Comparison of ENCODE assay signal across 21 mouse cellular contexts in the genomic region with DNA sequence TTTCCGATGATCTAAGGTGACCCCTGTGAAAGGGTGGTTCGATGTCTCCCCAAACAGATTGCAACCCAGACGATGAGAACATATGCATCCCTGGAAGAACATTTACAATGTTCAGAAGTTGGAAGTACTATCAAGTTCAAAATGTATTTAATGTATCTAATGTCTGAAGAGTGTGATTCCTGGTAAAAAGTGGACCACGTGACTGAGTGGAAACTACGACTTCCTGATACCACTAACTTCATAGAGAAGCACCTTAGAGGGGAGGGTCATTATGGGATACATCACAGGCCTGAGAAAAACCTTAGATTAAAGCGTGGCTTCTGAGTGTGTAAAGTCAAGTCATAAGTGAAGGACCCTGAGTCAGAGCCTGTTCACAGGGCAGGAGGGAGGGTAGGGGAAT.
DNase-seq lines count a peak whose midpoint lies in the region; ATAC-seq and TF ChIP-seq lines count a peak whose summit lies in the region.
"Had no signal": no experiment of that assay in that cellular context is flagged by ENCODE, and none has a peak within 500 bp of the region (broad histone marks: within the 10 kb centered on the region; RNA-seq: fewer than 3 reads in every experiment).

No protein-coding gene starts in this region.

- no peak overlapping the region for H3K9ac ChIP-seq in liver, postnatal 0 days (replicated peaks)
- no peak overlapping the region for H3K9ac ChIP-seq in liver, embryonic 11.5 days (ENCODE audit: low read depth, low read length)
- H3K9ac ChIP-seq in CH12.LX (ENCODE audit: insufficient read depth, low read depth): peak overlapping the region; percentile 52
- H3K9ac ChIP-seq: embryonic facial prominence, embryonic 12.5 days; forebrain, embryonic 13.5 days; forebrain, embryonic 15.5 days; forebrain, postnatal 0 days had no signal

- in situ Hi-C loops in CH12.LX (cut with MboI; ENCODE audit: low pct_ligation_motif_present, low pct_unique_long_range_greater_than_20kb, low sequenced_read_pairs): no loop called here

- ATAC-seq in liver, postnatal 0 days: no peak
- no peak for ATAC-seq in liver, embryonic 11.5 days (replicated peaks; ENCODE audit: low FRiP score)
- ATAC-seq: activated CD4-positive, CD25-positive, alpha-beta regulatory T cell, adult 4 months; CD4-positive, CD25-positive, alpha-beta regulatory T cell, adult 4 months; forebrain, embryonic 13.5 days; forebrain, embryonic 15.5 days; forebrain, postnatal 0 days; Patski had no signal

- intact Hi-C loops in gastrocnemius, postnatal 36 days (cut with DNase I): no loop called here

- no peaks in the 10 kb centered on the region for H3K27me3 ChIP-seq in liver, postnatal 0 days (ENCODE audit: insufficient read depth, low read length)
- no peaks in the 10 kb centered on the region for H3K27me3 ChIP-seq in liver, embryonic 11.5 days (replicated peaks; ENCODE audit: control insufficient read depth, insufficient read depth, low read length)
- no peaks in the 10 kb centered on the region for H3K27me3 ChIP-seq in CH12.LX (replicated peaks)
- H3K27me3 ChIP-seq: embryonic facial prominence, embryonic 12.5 days; forebrain, embryonic 13.5 days; forebrain, embryonic 15.5 days; Patski had no signal

- dilution Hi-C loops in CH12.LX (cut with MboI; ENCODE audit: extremely low pct_ligation_motif_present, extremely low pct_unique_long_range_greater_than_20kb, low sequenced_read_pairs): no loop called here

- no peak for TF ChIP-seq CTCF in liver, postnatal 0 days (IDR thresholded peaks at IDR 0.05; ENCODE audit: low read depth)
- TF ChIP-seq CTCF in CH12.LX (conservative IDR thresholded peaks at IDR 0.05 in 1 of 2, IDR thresholded peaks at IDR 0.05 in 1 of 2; ENCODE audit: low read depth in 2 of 2, low read length in 2 of 2): no peak

- 79% methylated on average over 6 of the region's 6 CpGs for WGBS in liver, postnatal 0 days (ENCODE audit: insufficient replicate concordance)
- WGBS in liver, embryonic 11.5 days: 86% methylated on average over 6 of the region's 6 CpGs

- H3K4me1 ChIP-seq in liver, postnatal 0 days (ENCODE audit: insufficient read depth): peaks cover 3% of the 10 kb centered on the region; the same call in 1 of the 2 replicates
- H3K4me1 ChIP-seq in liver, embryonic 11.5 days (replicated peaks; ENCODE audit: control insufficient read depth, insufficient read depth, low read length): no peaks in the 10 kb centered on the region
- H3K4me1 ChIP-seq in CH12.LX (ENCODE audit: control insufficient read depth in 1 of 2, insufficient read depth in 2 of 2): peaks cover 26 to 74% of the 10 kb centered on the region in 2 experiments; a peak in 3 of 4 replicates
- H3K4me1 ChIP-seq: embryonic facial prominence, embryonic 10.5 days; embryonic facial prominence, embryonic 12.5 days; forebrain, embryonic 13.5 days; forebrain, embryonic 15.5 days had no signal

- no peak for TF ChIP-seq EP300 in liver, postnatal 0 days (IDR thresholded peaks at IDR 0.05; ENCODE audit: low read depth)
- no peak for TF ChIP-seq EP300 in CH12.LX (IDR thresholded peaks at IDR 0.05; ENCODE audit: low read length)

- no peaks in the 10 kb centered on the region for H3K36me3 ChIP-seq in liver, postnatal 0 days (replicated peaks; ENCODE audit: insufficient read depth, low read length)
- no peaks in the 10 kb centered on the region for H3K36me3 ChIP-seq in liver, embryonic 11.5 days (ENCODE audit: control insufficient read depth, insufficient read depth, low read length)
- H3K36me3 ChIP-seq in CH12.LX (replicated peaks in 1 of 2; ENCODE audit: control insufficient read depth in 1 of 2, insufficient read depth in 1 of 2, low read length in 1 of 2): no peaks in the 10 kb centered on the region
- H3K36me3 ChIP-seq: embryonic facial prominence, embryonic 10.5 days; embryonic facial prominence, embryonic 12.5 days; forebrain, embryonic 15.5 days had no signal

- H3K4me2 ChIP-seq in liver, postnatal 0 days (ENCODE audit: low read depth, low read length): no peak overlapping the region
- H3K4me2 ChIP-seq in liver, embryonic 11.5 days: no peak overlapping the region
- peak overlapping the region; percentile 17; the same call in 1 of the 2 replicates for H3K4me2 ChIP-seq in CH12.LX (ENCODE audit: insufficient read depth, low read depth, poor library complexity, severe bottlenecking)
- H3K4me2 ChIP-seq: embryonic facial prominence, embryonic 12.5 days; forebrain, embryonic 13.5 days; forebrain, embryonic 15.5 days had no signal

- no peak overlapping the region for H3K4me3 ChIP-seq in liver, postnatal 0 days (ENCODE audit: low read depth, low read length)
- H3K4me3 ChIP-seq in liver, embryonic 11.5 days (ENCODE audit: low read depth, low read length): no peak overlapping the region
- H3K4me3 ChIP-seq in CH12.LX (replicated peaks in 1 of 3; ENCODE audit: low read depth in 2 of 3, low read length in 2 of 3, poor library complexity in 1 of 3): no peak overlapping the region
- H3K4me3 ChIP-seq: embryonic facial prominence, embryonic 10.5 days; embryonic facial prominence, embryonic 12.5 days; forebrain, embryonic 13.5 days; forebrain, embryonic 15.5 days had no signal

- TF ChIP-seq POLR2A in CH12.LX (IDR thresholded peaks at IDR 0.05; ENCODE audit: low read depth, low read length): no peak

- H3K9me3 ChIP-seq in liver, postnatal 0 days (ENCODE audit: low read length): no peaks in the 10 kb centered on the region
- H3K9me3 ChIP-seq in liver, embryonic 11.5 days (ENCODE audit: control insufficient read depth, low read length): no peaks in the 10 kb centered on the region
- H3K9me3 ChIP-seq in CH12.LX (replicated peaks; ENCODE audit: low read length): no peaks in the 10 kb centered on the region
- H3K9me3 ChIP-seq: embryonic facial prominence, embryonic 10.5 days; embryonic facial prominence, embryonic 12.5 days; forebrain, embryonic 13.5 days; forebrain, embryonic 15.5 days had no signal

- no peak for TF ChIP-seq RAD21 in CH12.LX (IDR thresholded peaks at IDR 0.05; ENCODE audit: low read depth, low read length)

- H3K27ac ChIP-seq in liver, postnatal 0 days (ENCODE audit: low read depth): peak overlapping the region; percentile 44; the same call in 1 of the 2 replicates
- H3K27ac ChIP-seq in liver, embryonic 11.5 days (ENCODE audit: low read depth, low read length): no peak overlapping the region
- H3K27ac ChIP-seq in CH12.LX (ENCODE audit: insufficient read depth, low read depth): peak overlapping the region; percentile 88
- H3K27ac ChIP-seq: embryonic facial prominence, embryonic 10.5 days; embryonic facial prominence, embryonic 12.5 days; forebrain, embryonic 13.5 days; forebrain, embryonic 15.5 days had no signal

- DNase-seq in liver, postnatal 0 days: no peak
- no peak for DNase-seq in liver, embryonic 11.5 days (ENCODE audit: low spot score)
- peak; percentile 54 for DNase-seq in A20 (ENCODE audit: low read depth, low spot score)
- DNase-seq in CH12.LX (ENCODE audit: extremely low read depth): no peak
- no peak for DNase-seq in gastrocnemius, postnatal 36 days
- DNase-seq: adrenal gland, adult 8-10 months; adrenal gland, postnatal 14 days; adrenal gland, postnatal 36 days; cerebellum, adult 11-12 months; cerebellum, adult 2 months; cerebellum, adult 9-10 months; cerebellum, postnatal 10 days; cerebellum, postnatal 25 days; forebrain, postnatal 0 days had no signal

- H3K79me2 ChIP-seq in CH12.LX (replicated peaks; ENCODE audit: control insufficient read depth, extremely low read depth, insufficient read depth, poor library complexity, severe bottlenecking): no peaks in the 10 kb centered on the region

TF ChIP-seq in CH12.LX, 34 proteins besides CTCF, POLR2A, EP300 and RAD21:
- TF ChIP-seq TBP (conservative IDR thresholded peaks at IDR 0.05; ENCODE audit: low read depth, low read length) (no peak), USF2 (conservative IDR thresholded peaks at IDR 0.05; ENCODE audit: low read depth, low read length) (peak; percentile 79), ETS1 (conservative IDR thresholded peaks at IDR 0.05; ENCODE audit: low read depth, low read length) (no peak), RCOR1 (conservative IDR thresholded peaks at IDR 0.05; ENCODE audit: low read depth, low read length) (no peak), MAX (IDR thresholded peaks at IDR 0.05; ENCODE audit: low read length) (peak; percentile 83), SMC3 (IDR thresholded peaks at IDR 0.05; ENCODE audit: low read depth, low read length) (no peak), JUND (conservative IDR thresholded peaks at IDR 0.05; ENCODE audit: low read depth, low read length) (0 out of 2 replicates have a peak, but pooled peaks have one; percentile 22), ELF1 (IDR thresholded peaks at IDR 0.05; ENCODE audit: low read depth, low read length) (peak; percentile 35; the same call in 1 of the 2 replicates), USF1 (IDR thresholded peaks at IDR 0.05; ENCODE audit: low read depth, low read length) (peak; percentile 74)
